Mouse (Mus musculus): ENCODE data around the gene Tsc22d3. TPM values are rescaled to one million over a fixed set of nuclear protein-coding genes. Genes with fewer than 3 reads are reported as not detected.

The Tsc22d3 gene
- total RNA-seq (2012; rRNA removed) (6.9 and 15.2 TPM in 2 replicates), total RNA-seq (2014; rRNA removed) (28.7 and 32.8 TPM in 2 replicates), polyA plus RNA-seq (2012; ENCODE audit: insufficient read length, low read depth) (8.2 and 8.4 TPM in 2 replicates)

- Histone ChIP-seq H3K4me2 (ENCODE audit: insufficient read depth, low read depth, poor library complexity, severe bottlenecking) (peak within 1 kb of the TSS; percentile 90), H3K36me3 (replicated peaks in 1 of 2; ENCODE audit: control insufficient read depth in 1 of 2, insufficient read depth in 1 of 2, low read length in 1 of 2) (no peaks in the 10 kb centered on the region), H3K79me2 (replicated peaks; ENCODE audit: control insufficient read depth, extremely low read depth, insufficient read depth, poor library complexity, severe bottlenecking) (no peaks in the 10 kb centered on the region), H3K27ac (ENCODE audit: insufficient read depth, low read depth) (no peak within 1 kb of the TSS), H3K9ac (ENCODE audit: insufficient read depth, low read depth) (peak within 1 kb of the TSS; percentile 75; the same call in 1 of the 2 replicates), H3K27me3 (replicated peaks) (no peaks in the 10 kb centered on the region), H3K4me3 (replicated peaks in 1 of 3; ENCODE audit: low read depth in 2 of 3, low read length in 2 of 3, poor library complexity in 1 of 3) (peak within 1 kb of the TSS; percentile 16 to 74 (median 51)), H3K4me1 (ENCODE audit: control insufficient read depth in 1 of 2, insufficient read depth in 2 of 2) (0 out of 4 replicates have a peak, but pooled peaks cover 0 to 2% of the 10 kb centered on the region in 2 experiments), H3K9me3 (replicated peaks; ENCODE audit: low read length) (no peaks in the 10 kb centered on the region)
- dilution Hi-C loops (cut with MboI; ENCODE audit: extremely low pct_ligation_motif_present, extremely low pct_unique_long_range_greater_than_20kb, low sequenced_read_pairs) (no loop called here), in situ Hi-C loops (cut with MboI; ENCODE audit: low pct_ligation_motif_present, low pct_unique_long_range_greater_than_20kb, low sequenced_read_pairs) (loop anchor here (5.0 to 25.0 kb wide), 3 partner anchors 108 to 324 kb away; no protein-coding TSS in a partner anchor)
- peak; percentile 51 for DNase-seq (ENCODE audit: extremely low read depth)
- no peak for TF ChIP-seq JUND (conservative IDR thresholded peaks at IDR 0.05; ENCODE audit: low read depth, low read length)
- no peak for TF ChIP-seq CHD1 (IDR thresholded peaks at IDR 0.05; ENCODE audit: low read depth, low read length)
- TF ChIP-seq MAZ (IDR thresholded peaks at IDR 0.05; ENCODE audit: low read depth, low read length): peak; percentile 72; the same call in 1 of the 2 replicates
- TF ChIP-seq RCOR1 (conservative IDR thresholded peaks at IDR 0.05; ENCODE audit: low read depth, low read length): no peak
- 0 out of 2 replicates have a peak, but pooled peaks have one; percentile 22 for TF ChIP-seq CHD2 (IDR thresholded peaks at IDR 0.05; ENCODE audit: low read length)
- TF ChIP-seq MAFK (IDR thresholded peaks at IDR 0.05; ENCODE audit: insufficient replicate concordance, low read length): no peak
- no peak for TF ChIP-seq NELFE (IDR thresholded peaks at IDR 0.05; ENCODE audit: low read depth, low read length)
- 0 out of 2 replicates have a peak, but pooled peaks have one; percentile 28 for TF ChIP-seq MXI1 (IDR thresholded peaks at IDR 0.05; ENCODE audit: low read depth, low read length)
- TF ChIP-seq SMC3 (IDR thresholded peaks at IDR 0.05; ENCODE audit: low read depth, low read length): peak; percentile 79
- TF ChIP-seq ZC3H11A (IDR thresholded peaks at IDR 0.05; ENCODE audit: low read depth, low read length): peak; percentile 68
- TF ChIP-seq NRF1 (IDR thresholded peaks at IDR 0.05; ENCODE audit: low read depth, low read length): no peak
- TF ChIP-seq CTCF (conservative IDR thresholded peaks at IDR 0.05 in 1 of 2, IDR thresholded peaks at IDR 0.05 in 1 of 2; ENCODE audit: low read depth in 2 of 2, low read length in 2 of 2): peak in 1 of 2 experiments; percentile 89; a peak in 2 of 4 replicates
- peak; percentile 80 for TF ChIP-seq RAD21 (IDR thresholded peaks at IDR 0.05; ENCODE audit: low read depth, low read length)
- TF ChIP-seq SIN3A (IDR thresholded peaks at IDR 0.05; ENCODE audit: low read length): peak; percentile 32; the same call in 1 of the 2 replicates
- TF ChIP-seq ZNF384 (IDR thresholded peaks at IDR 0.05; ENCODE audit: low read depth, low read length): no peak
Measured at GRCm38 (mm10) chrX:140600410-140601109, at the start of gene Tsc22d3. Tsc22d3 (minus strand) TSS chrX:140600659.

- H3K9ac ChIP-seq (ENCODE audit: insufficient read depth, low read depth): no peak overlapping the region
- DNase-seq (ENCODE audit: extremely low read depth): no peak
- H3K27ac ChIP-seq (ENCODE audit: insufficient read depth, low read depth): no peak overlapping the region
- in situ Hi-C loops (cut with MboI; ENCODE audit: low pct_ligation_motif_present, low pct_unique_long_range_greater_than_20kb, low sequenced_read_pairs): no loop called here
- H3K4me2 ChIP-seq (ENCODE audit: insufficient read depth, low read depth, poor library complexity, severe bottlenecking): no peak overlapping the region
- no peak overlapping the region for H3K4me3 ChIP-seq (replicated peaks in 1 of 3; ENCODE audit: low read depth in 2 of 3, low read length in 2 of 3, poor library complexity in 1 of 3)
- H3K36me3 ChIP-seq (replicated peaks in 1 of 2; ENCODE audit: control insufficient read depth in 1 of 2, insufficient read depth in 1 of 2, low read length in 1 of 2): no peaks in the 10 kb centered on the region
- H3K27me3 ChIP-seq (replicated peaks): no peaks in the 10 kb centered on the region
- TF ChIP-seq SMC3 (IDR thresholded peaks at IDR 0.05; ENCODE audit: low read depth, low read length) (peak; percentile 30), TCF12 (IDR thresholded peaks at IDR 0.05; ENCODE audit: low read depth, low read length) (no peak), ZMIZ1 (IDR thresholded peaks at IDR 0.05; ENCODE audit: low read depth, low read length) (no peak), ELF1 (IDR thresholded peaks at IDR 0.05; ENCODE audit: low read depth, low read length) (no peak), CTCF (conservative IDR thresholded peaks at IDR 0.05 in 1 of 2, IDR thresholded peaks at IDR 0.05 in 1 of 2; ENCODE audit: low read depth in 2 of 2, low read length in 2 of 2) (peak in 1 of 2 experiments; percentile 40; a peak in 2 of 4 replicates), RAD21 (IDR thresholded peaks at IDR 0.05; ENCODE audit: low read depth, low read length) (peak; percentile 7)
- peaks cover 0 to 6% of the 10 kb centered on the region in 2 experiments; a peak in 1 of 4 replicates for H3K4me1 ChIP-seq (ENCODE audit: control insufficient read depth in 1 of 2, insufficient read depth in 2 of 2)
- dilution Hi-C loops (cut with MboI; ENCODE audit: extremely low pct_ligation_motif_present, extremely low pct_unique_long_range_greater_than_20kb, low sequenced_read_pairs): no loop called here
- H3K9me3 ChIP-seq (replicated peaks; ENCODE audit: low read length): no peaks in the 10 kb centered on the region
- no peaks in the 10 kb centered on the region for H3K79me2 ChIP-seq (replicated peaks; ENCODE audit: control insufficient read depth, extremely low read depth, insufficient read depth, poor library complexity, severe bottlenecking)
Measured at GRCm38 (mm10) chrX:140639592-140639991, 39.1 kb upstream of the Tsc22d3 start.

Measured in CH12.LX (cell line).